Mouse (Mus musculus) gastrocnemius, postnatal 10 days (tissue): Measurements from ENCODE around the gene Zwilch. TPM values are rescaled to one million over a fixed set of nuclear protein-coding genes. Genes with fewer than 3 reads are reported as not detected.

Experiments
- DNase-seq: peaks from one replicate; pipeline ENCODE4 v3.0.0; 2021; ENCODE audit warnings: mixed read lengths
- total RNA-seq, 2 experiments: library from RNA; stranded (reverse); gene quantifications; 2 replicates each; pipeline ENCODE4 v1.2.3; 2021

Zwilch gene
- total RNA-seq, 2 experiments from 2014 or later = 3.1 to 5.3 TPM

DNA sequence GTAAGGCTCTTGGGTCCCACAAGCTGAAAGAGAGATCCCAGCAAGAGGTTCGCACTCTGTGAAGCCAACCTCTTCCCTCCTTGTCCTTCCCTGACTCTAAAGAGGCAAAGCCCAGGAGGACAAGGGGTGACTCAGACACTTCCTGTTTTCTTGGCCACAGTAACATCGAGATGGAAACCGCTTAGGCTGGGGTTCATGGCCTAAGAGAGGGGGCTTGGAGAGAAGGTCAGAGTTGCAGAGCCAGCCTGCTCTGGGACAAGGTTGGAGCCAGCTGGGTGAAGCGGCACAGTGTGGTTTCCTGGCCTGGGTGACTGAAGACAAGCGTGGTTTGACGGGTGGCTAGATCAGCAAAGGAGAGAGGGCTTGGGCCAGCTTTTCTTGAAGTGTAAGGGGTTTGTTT is 67.6 kb downstream of the Zwilch start:
- DNase-seq = no peak

- peak; percentile 74 for DNase-seq
Measured at GRCm38 (mm10) chr9:64100442-64100841, 72.5 kb downstream of the Zwilch start.

DNA sequence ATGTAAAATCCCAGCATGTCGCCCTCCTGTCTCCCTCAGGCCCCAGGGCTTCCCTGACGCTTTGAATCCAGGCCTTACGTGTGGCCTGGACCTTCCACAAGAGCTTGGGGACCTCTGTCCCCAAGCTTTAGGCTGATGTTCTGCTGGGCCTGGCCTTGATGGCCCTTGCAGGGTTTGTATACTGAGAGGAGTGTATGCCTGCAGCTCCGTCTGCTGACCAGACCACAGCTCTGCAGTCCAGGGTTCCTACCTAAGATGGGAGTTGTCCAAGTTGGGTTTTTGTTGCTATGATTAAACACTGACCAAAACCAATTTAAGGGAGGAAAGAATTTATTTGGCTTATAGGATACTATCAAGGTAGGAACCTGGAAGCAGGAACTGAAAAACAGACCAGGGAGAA is 74.6 kb downstream of the Zwilch start:
- no peak for DNase-seq

DNA sequence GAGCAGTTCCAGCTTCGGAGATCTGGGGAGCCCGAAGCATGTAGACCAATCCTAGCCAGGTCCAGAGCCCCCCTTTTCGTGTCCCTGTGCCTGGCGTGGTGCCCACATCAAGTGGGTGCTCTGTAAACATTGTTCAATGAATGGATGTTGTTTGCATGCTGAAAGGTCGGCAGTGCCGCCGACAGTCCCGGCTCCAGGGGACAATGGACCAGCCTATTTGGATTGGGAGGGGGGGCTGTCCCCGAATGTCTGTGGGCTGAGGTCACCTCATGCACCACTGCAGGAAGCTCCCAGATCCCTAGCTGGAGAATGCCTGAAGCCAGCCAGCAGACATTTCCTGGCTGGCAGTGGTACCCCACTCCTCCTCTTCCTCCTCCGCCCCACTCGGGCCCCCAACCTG is 78.8 kb downstream of the Zwilch start:
- peak; percentile 15 for DNase-seq

DNA sequence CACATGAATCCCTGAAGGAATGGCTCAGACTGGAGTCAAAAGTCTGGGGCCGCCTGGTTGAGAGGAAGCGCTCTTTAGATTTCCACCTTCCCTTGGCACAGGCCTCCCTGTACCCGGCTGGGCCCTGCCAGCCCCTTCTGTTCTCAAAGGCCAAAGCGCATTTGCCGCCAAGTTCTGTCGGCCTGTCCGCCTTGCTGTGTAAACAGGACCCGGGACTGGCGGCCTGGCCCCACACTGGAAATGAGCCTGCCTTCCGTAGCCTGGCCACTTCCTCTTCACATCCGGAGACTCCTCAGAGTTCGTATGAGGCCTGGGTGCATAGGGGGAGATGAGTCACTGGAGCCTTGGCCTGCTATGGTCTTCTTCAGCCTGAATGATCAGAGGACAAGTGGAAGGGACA is 83.9 kb downstream of the Zwilch start:
- DNase-seq = peak; percentile 35

- no peak for DNase-seq
Measured at GRCm38 (mm10) chr9:64088346-64088745, 84.6 kb downstream of the Zwilch start.

DNA sequence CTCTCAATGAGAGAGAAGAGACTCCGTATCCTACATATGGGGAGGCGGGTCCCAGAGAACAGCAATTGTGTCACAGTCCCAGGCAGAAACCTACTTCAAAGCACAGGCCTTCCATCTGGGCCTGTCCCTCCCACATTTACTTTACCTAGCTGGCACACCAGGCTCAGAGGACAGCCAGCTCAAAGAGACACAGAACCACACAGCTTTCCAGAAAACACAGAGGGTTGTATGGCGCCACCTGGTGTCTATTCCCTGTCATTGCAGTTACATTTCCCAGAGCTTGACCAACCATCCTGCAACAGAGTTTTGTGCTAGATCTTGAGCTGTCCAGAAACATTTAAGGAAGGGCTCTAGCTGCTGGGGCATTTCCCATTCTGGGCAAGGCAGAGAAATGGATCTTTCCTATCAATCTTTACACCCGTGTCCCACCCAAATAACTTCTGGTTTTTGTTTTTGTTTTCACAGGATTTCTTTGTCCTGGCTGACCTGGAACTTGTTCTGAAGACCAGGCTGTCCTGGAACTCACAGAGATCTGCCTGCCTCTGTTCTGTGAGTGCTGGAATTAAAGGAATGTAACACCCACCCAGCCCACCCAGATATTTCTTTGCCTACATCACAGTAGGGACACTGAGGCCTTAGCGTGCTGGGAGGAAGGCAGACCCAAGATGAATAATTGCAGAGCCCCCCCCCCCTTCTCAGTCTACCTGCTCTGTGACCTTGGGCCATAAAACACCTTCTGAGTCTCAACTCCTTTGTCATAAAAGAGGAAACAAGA is 85.3 kb downstream of the Zwilch start:
- DNase-seq = peak; percentile 61

Other genes with a start within 250 kb of the Zwilch start
- 1 to 10 TPM; 3.0 to 4.6 TPM for gene Smad6, start 151.0 kb downstream of the Zwilch start, total RNA-seq
- gene Lctl, start 56.0 kb downstream of the Zwilch start, total RNA-seq = under 1 TPM; 0.66 to 0.68 TPM
- 100 to 1,000 TPM; 811 to 822 TPM for gene Rpl4, start 271 bp upstream of the Zwilch start, total RNA-seq
- 10 to 100 TPM; 17.4 to 17.5 TPM for gene Snapc5, start 6.2 kb upstream of the Zwilch start, total RNA-seq
- gene Uchl4, start 62.1 kb upstream of the Zwilch start, total RNA-seq = 1 to 10 TPM; 2.0 to 2.9 TPM
- 10 to 100 TPM; 69.8 to 71.6 TPM for gene Map2k1, start 80.5 kb upstream of the Zwilch start, total RNA-seq
- gene Tipin, start 108.5 kb upstream of the Zwilch start, total RNA-seq = 10 to 100 TPM; 19.2 to 24.3 TPM
- 10 to 100 TPM; 12.6 to 16.7 TPM for gene Dis3l, start 168.2 kb upstream of the Zwilch start, total RNA-seq
- 1 to 10 TPM in 1 of 2 experiments, under 1 TPM in 1; 0.38 to 1.5 TPM for gene Megf11, start 212.5 kb upstream of the Zwilch start, total RNA-seq